Mouse (Mus musculus) small intestine, adult 2 months (tissue): Measurements from ENCODE around the gene Ahrr.

Experiments used
- CTCF ChIP-seq: fragments of 200-500 bp; IDR thresholded peaks from 2 replicates; pipeline ENCODE4 v1.5.1; 2012; ENCODE audit warnings: low read depth, mild to moderate bottlenecking, control low read depth, inconsistent platforms, low read length, moderate library complexity, mixed read lengths; ENCODE audit not compliant: insufficient replicate concordance, insufficient read length; ENCODE audit errors: extremely low read depth
- POLR2A ChIP-seq: fragments of 200-500 bp; IDR thresholded peaks from 2 replicates; pipeline ENCODE4 v1.6.1; 2012; ENCODE audit warnings: low read depth, mild to moderate bottlenecking, control low read depth, inconsistent platforms, low read length, moderate library complexity

DNA sequence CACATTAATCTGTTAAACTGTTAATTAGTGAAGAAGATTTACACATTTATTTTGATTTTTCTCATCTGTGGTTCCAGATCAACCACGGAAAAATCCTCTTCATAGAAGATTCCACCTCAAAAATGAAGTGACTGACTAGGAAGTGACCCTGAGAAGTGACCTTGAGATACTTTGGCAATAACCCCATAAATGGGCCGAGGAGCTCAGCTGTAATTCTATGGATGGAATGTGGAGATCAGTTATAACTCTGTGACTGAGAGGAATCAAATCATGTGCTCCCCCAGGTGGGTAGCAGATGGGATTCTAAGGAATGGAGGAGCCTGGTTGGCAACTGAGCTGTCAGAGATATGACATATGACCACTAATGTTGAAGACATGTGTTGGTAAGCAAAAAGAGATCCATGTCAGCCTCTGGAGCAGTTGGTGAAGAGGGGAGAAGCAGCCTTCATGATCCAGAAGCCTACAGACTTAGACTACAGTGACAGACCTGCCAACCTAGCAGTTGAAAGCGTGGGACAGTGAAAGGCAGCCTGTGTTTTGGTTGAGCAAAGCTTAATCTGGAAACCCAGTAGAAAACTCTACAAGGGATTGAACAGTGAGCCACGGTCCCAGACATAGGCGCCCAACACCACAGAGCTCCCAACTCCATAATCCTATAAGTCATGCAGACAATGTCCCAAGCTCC, 109.0 kb downstream of the Ahrr start:
- no peak for TF ChIP-seq POLR2A
- no peak for TF ChIP-seq CTCF
